Mouse (Mus musculus) thymus, postnatal 4 days (tissue): ENCODE results near the gene Gm5065.

ENCODE experiments used
- DNase-seq: peaks from one replicate; pipeline ENCODE4 v3.0.0; 2021

Gene Gm5065

GRCm38 (mm10) chr7:5350237-5350636 lies at the start of gene Gm5065:
Gene Gm5065 (plus strand): TSS chr7:5350537.
- no peak for DNase-seq

GRCm38 (mm10) chr7:5327511-5327910 lies 22.8 kb upstream of the Gm5065 start:
- no peak for DNase-seq

- DNase-seq = no peak
Observed at GRCm38 (mm10) chr7:5350935-5351334, 598 bp downstream of the Gm5065 start, which contains the start of gene Nlrp2. Gene Nlrp2 (minus strand): TSS chr7:5351035.

GRCm38 (mm10) chr7:5363599-5363998 lies 13.3 kb downstream of the Gm5065 start:
- DNase-seq = no peak

GRCm38 (mm10) chr7:5366724-5367123 lies 16.4 kb downstream of the Gm5065 start:
- no peak for DNase-seq

GRCm38 (mm10) chr7:5406201-5406600 lies 55.9 kb downstream of the Gm5065 start:
- DNase-seq = no peak
